Mouse (Mus musculus) mesoderm, embryonic 11.5 days (tissue): ENCODE results near the gene Actb.
A peak's percentile ranks its signal among the peaks of the same experiment; 100 is the strongest.

Source experiments
- DNase-seq: peaks from one replicate; pipeline ENCODE4 v3.0.0-alpha.2; 2012; ENCODE audit warnings: low read depth, low spot score

Gene Actb

GRCm38 (mm10) chr5:142906532-142907047 lies at the start of gene Actb:
Gene Actb (minus strand): TSS chr5:142906754.
- peak; percentile 96 for DNase-seq

- no peak for DNase-seq
These were observed 47.1 kb upstream of the Actb start for GRCm38 (mm10) chr5:142953641-142954040.

- DNase-seq: no peak
These were observed 43.9 kb upstream of the Actb start for GRCm38 (mm10) chr5:142950405-142950804.

- DNase-seq: no peak
These were observed 43.0 kb upstream of the Actb start for GRCm38 (mm10) chr5:142949580-142949979.

GRCm38 (mm10) chr5:142947460-142947859 lies 40.9 kb upstream of the Actb start:
- no peak for DNase-seq

GRCm38 (mm10) chr5:142944979-142945682 lies 38.6 kb upstream of the Actb start:
- no peak for DNase-seq

- no peak for DNase-seq
These were observed 33.8 kb upstream of the Actb start for GRCm38 (mm10) chr5:142940393-142940792.

- DNase-seq: peak; percentile 61
These were observed 31.6 kb upstream of the Actb start for GRCm38 (mm10) chr5:142937956-142938727.

- DNase-seq: peak; percentile 82
These were observed 29.8 kb upstream of the Actb start for GRCm38 (mm10) chr5:142936336-142936719.

GRCm38 (mm10) chr5:142935642-142936335 lies 29.2 kb upstream of the Actb start:
- DNase-seq: peak; percentile 86

GRCm38 (mm10) chr5:142932731-142933130 lies 26.2 kb upstream of the Actb start:
- no peak for DNase-seq

- DNase-seq: peak; percentile 80
These were observed 25.6 kb upstream of the Actb start for GRCm38 (mm10) chr5:142932084-142932685.

GRCm38 (mm10) chr5:142931241-142931745 lies 24.7 kb upstream of the Actb start:
- DNase-seq: no peak

- DNase-seq: no peak
These were observed 22.8 kb upstream of the Actb start for GRCm38 (mm10) chr5:142929400-142929752.

- DNase-seq: peak; percentile 60
These were observed 22.3 kb upstream of the Actb start for GRCm38 (mm10) chr5:142928749-142929399.

- no peak for DNase-seq
These were observed 20.9 kb upstream of the Actb start for GRCm38 (mm10) chr5:142927341-142927930.

GRCm38 (mm10) chr5:142926940-142927228 lies 20.3 kb upstream of the Actb start:
- no peak for DNase-seq

GRCm38 (mm10) chr5:142926204-142926939 lies 19.8 kb upstream of the Actb start:
- DNase-seq: no peak

GRCm38 (mm10) chr5:142924336-142924959 lies 17.9 kb upstream of the Actb start:
- no peak for DNase-seq

GRCm38 (mm10) chr5:142923781-142924180 lies 17.2 kb upstream of the Actb start:
- no peak for DNase-seq
